Mouse (Mus musculus) kidney, adult 2 months (tissue): ENCODE measurements around the gene Icmt.

Experiments used
- CTCF ChIP-seq: fragments of 200-500 bp; conservative IDR thresholded peaks from 2 replicates; pipeline ENCODE4 v1.5.1; 2011; ENCODE audit warnings: low read depth, mild to moderate bottlenecking, control low read depth, low read length, moderate library complexity, mixed read lengths; ENCODE audit not compliant: insufficient read depth, insufficient read length
- POLR2A ChIP-seq: fragments of 200-500 bp; IDR thresholded peaks from one replicate; pipeline ENCODE4 v1.6.1; 2011; ENCODE audit warnings: low read depth, low read length, control low read depth

DNA sequence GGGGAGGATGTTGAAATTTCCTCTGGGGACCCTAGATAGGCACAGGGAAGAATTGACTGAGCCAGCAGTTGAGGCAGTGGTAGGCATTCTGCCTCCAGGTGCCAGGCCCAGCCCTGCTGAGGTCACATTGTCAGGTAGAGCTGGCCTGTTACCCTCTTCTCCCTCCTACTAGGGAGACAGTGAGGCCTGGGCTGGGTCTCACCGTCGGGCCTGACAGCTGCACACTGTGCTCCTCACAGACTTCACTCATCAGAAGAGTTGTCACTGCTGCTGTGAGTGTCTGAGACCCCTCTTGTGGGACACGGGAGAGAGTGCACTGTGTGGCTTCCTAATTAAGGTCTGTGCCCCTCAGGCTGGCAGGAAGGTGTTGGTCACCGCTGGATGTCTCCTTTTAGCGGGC lies 31.2 kb upstream of the Icmt start:
- TF ChIP-seq CTCF (no peak), POLR2A (no peak)
